Mouse (Mus musculus): ENCODE data around the gene Fyb2. TPM values are rescaled to one million over a fixed set of nuclear protein-coding genes. Genes with fewer than 3 reads are reported as not detected.

Gene Fyb2
- under 1 TPM in 1 of 2 experiments, not detected in 1; 0.21 TPM for total RNA-seq (2023)

GRCm38 (mm10) chr4:104913291-104914129 lies at the start of gene Fyb2:
Fyb2 (plus strand) TSS chr4:104913456.

GRCm38 (mm10) chr4:104876323-104876722 lies 36.9 kb upstream of the Fyb2 start, which contains the start of gene C8a:
C8a (minus strand) TSS chr4:104876398.

Other genes starting within 250 kb of the Fyb2 start
- not detected for gene C8b, start 147.1 kb upstream of the Fyb2 start, total RNA-seq (2023)
- gene Gm17662, start 56.1 kb upstream of the Fyb2 start, total RNA-seq (2023): not detected
- gene C8a, start 37.1 kb upstream of the Fyb2 start, total RNA-seq (2023): not detected
- not detected for gene Prkaa2, start 196.4 kb downstream of the Fyb2 start, total RNA-seq (2023)
- gene Plpp3, start 243.9 kb downstream of the Fyb2 start, total RNA-seq (2023): 10 to 100 TPM; 17.4 to 19.6 TPM